Mouse (Mus musculus): ENCODE measurements at regions not wholly inside any gene's neighbourhood (a gene's known extent, or its start where the extent isn't known, plus 50 kb on each side); places are given as distances from the start of the nearest gene placed in this dataset.

GRCm38 (mm10) chr1:61135597-61136545, 158.1 kb downstream of the Icos start:
- no peak for DNase-seq (ENCODE audit: low read depth)

- DNase-seq (ENCODE audit: low read depth), result no peak
Observed at GRCm38 (mm10) chr1:61137210-61137885, 159.6 kb downstream of the Icos start.

GRCm38 (mm10) chr1:61137954-61138353, 160.2 kb downstream of the Icos start:
- no peak for DNase-seq (ENCODE audit: low read depth)

- no peak for DNase-seq (ENCODE audit: low read depth)
Observed at GRCm38 (mm10) chr1:61139291-61139983, 161.7 kb downstream of the Icos start.

GRCm38 (mm10) chr1:61139984-61140648, 162.4 kb downstream of the Icos start:
- no peak for DNase-seq (ENCODE audit: low read depth)

- DNase-seq (ENCODE audit: low read depth), result no peak
Observed at GRCm38 (mm10) chr1:61140870-61141591, 163.3 kb downstream of the Icos start.

- no peak for DNase-seq (ENCODE audit: low read depth)
Observed at GRCm38 (mm10) chr1:61141592-61141930, 163.8 kb downstream of the Icos start.

- no peak for DNase-seq (ENCODE audit: low read depth)
Observed at GRCm38 (mm10) chr1:61141952-61142351, 164.2 kb downstream of the Icos start.

GRCm38 (mm10) chr1:61143030-61143753, 165.5 kb downstream of the Icos start:
- DNase-seq (ENCODE audit: low read depth), result no peak

- DNase-seq (ENCODE audit: low read depth), result no peak
Observed at GRCm38 (mm10) chr1:61143754-61144066, 166.0 kb downstream of the Icos start.

GRCm38 (mm10) chr1:61145013-61145412, 167.3 kb downstream of the Icos start:
- DNase-seq (ENCODE audit: low read depth), result no peak

GRCm38 (mm10) chr1:61145572-61145971, 167.8 kb downstream of the Icos start:
- no peak for DNase-seq (ENCODE audit: low read depth)

GRCm38 (mm10) chr1:61146222-61146723, 168.5 kb downstream of the Icos start:
- no peak for DNase-seq (ENCODE audit: low read depth)

GRCm38 (mm10) chr1:61151742-61152141, 174.0 kb downstream of the Icos start:
- no peak for DNase-seq (ENCODE audit: low read depth)

- DNase-seq (ENCODE audit: low read depth), result no peak
Observed at GRCm38 (mm10) chr1:61152157-61152556, 174.4 kb downstream of the Icos start.

- DNase-seq (ENCODE audit: low read depth), result no peak
Observed at GRCm38 (mm10) chr1:61154216-61154615, 176.5 kb downstream of the Icos start.

GRCm38 (mm10) chr1:61157271-61157670, 179.5 kb downstream of the Icos start:
- no peak for DNase-seq (ENCODE audit: low read depth)

GRCm38 (mm10) chr1:61160505-61160904, 182.8 kb downstream of the Icos start:
- no peak for DNase-seq (ENCODE audit: low read depth)

- DNase-seq (ENCODE audit: low read depth), result no peak
Observed at GRCm38 (mm10) chr1:61164271-61164670, 186.5 kb downstream of the Icos start.

- no peak for DNase-seq (ENCODE audit: low read depth)
Observed at GRCm38 (mm10) chr1:61171941-61172340, 194.2 kb downstream of the Icos start.

GRCm38 (mm10) chr1:61172946-61173345, 195.2 kb downstream of the Icos start:
- no peak for DNase-seq (ENCODE audit: low read depth)

All from 416B (cell line).